ENCODE assay signal across 24 mouse cellular contexts in the genomic region with DNA sequence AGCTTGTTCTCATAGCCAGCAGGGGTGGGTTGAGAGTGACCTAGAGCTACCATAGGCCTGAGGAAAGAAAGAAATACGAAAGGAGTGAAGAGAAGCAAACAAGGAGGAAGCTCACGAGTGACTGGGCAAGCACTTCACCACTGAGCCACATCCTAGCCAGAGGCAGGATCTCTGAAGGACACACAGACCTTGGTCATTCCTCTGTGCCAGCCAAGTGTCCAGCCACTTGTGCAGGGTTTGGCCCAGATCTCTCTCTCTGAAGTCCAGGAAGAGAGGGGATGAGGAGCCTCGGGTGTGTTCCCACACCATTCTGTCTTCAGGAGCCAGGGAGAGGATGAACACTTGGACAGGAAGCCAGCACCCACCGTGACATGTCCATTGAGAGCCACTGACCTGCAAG.
DNase-seq lines count a peak whose midpoint lies in the region.
"Had no signal": no experiment of that assay in that cellular context is flagged by ENCODE, and none has a peak within 500 bp of the region (broad histone marks: within the 10 kb centered on the region; RNA-seq: fewer than 3 reads in every experiment).

No protein-coding gene starts in this region.

- no peak overlapping the region for H3K4me3 ChIP-seq in heart, embryonic 10.5 days
- no peak overlapping the region for H3K4me3 ChIP-seq in hindbrain, embryonic 10.5 days
- H3K4me3 ChIP-seq: embryonic facial prominence, embryonic 10.5 days; embryonic facial prominence, embryonic 13.5 days; erythroblast, embryonic 14.5 days; forebrain, embryonic 12.5 days; forebrain, embryonic 15.5 days; heart, adult 2 months; hindbrain, embryonic 13.5 days; intestine, embryonic 15.5 days had no signal

- DNase-seq in heart, adult 18-20 months, result peak; percentile 10 to 14
- DNase-seq in heart, embryonic 10.5 days (ENCODE audit: low spot score), result no peak
- DNase-seq in kidney, postnatal 14 days, result peak; percentile 3
- DNase-seq in kidney, postnatal 4 days, result no peak
- peak; percentile 60 for DNase-seq in adrenal gland, adult 8-10 months
- DNase-seq in adrenal gland, postnatal 25 days, result peak; percentile 15
- DNase-seq in urinary bladder, postnatal 10 days (ENCODE audit: low spot score), result no peak
- DNase-seq in hindbrain, embryonic 10.5 days (ENCODE audit: low spot score), result no peak
- DNase-seq: B cell, adult 2 months; cerebellum, adult 11-12 months; cerebellum, adult 8-10 months; cerebellum, postnatal 10 days; cerebellum, postnatal 36 days; embryo, embryonic 11 days; gastrocnemius, postnatal 25 days had no signal

- no peaks in the 10 kb centered on the region for H3K9me3 ChIP-seq in heart, embryonic 10.5 days
- H3K9me3 ChIP-seq in hindbrain, embryonic 10.5 days, result no peaks in the 10 kb centered on the region
- H3K9me3 ChIP-seq: embryonic facial prominence, embryonic 10.5 days; embryonic facial prominence, embryonic 13.5 days; forebrain, embryonic 12.5 days; forebrain, embryonic 15.5 days; hindbrain, embryonic 13.5 days; intestine, embryonic 15.5 days had no signal

- H3K27me3 ChIP-seq in heart, embryonic 10.5 days (ENCODE audit: insufficient read depth, poor library complexity, severe bottlenecking), result peaks cover 23% of the 10 kb centered on the region
- peaks cover 20% of the 10 kb centered on the region for H3K27me3 ChIP-seq in hindbrain, embryonic 10.5 days (ENCODE audit: insufficient read depth, poor library complexity, severe bottlenecking)
- H3K27me3 ChIP-seq: embryonic facial prominence, embryonic 13.5 days; forebrain, embryonic 15.5 days; intestine, embryonic 15.5 days had no signal

- no peaks in the 10 kb centered on the region for H3K36me3 ChIP-seq in heart, embryonic 10.5 days
- no peaks in the 10 kb centered on the region for H3K36me3 ChIP-seq in hindbrain, embryonic 10.5 days
- H3K36me3 ChIP-seq: embryonic facial prominence, embryonic 10.5 days; embryonic facial prominence, embryonic 13.5 days; forebrain, embryonic 12.5 days; forebrain, embryonic 15.5 days; G1E; hindbrain, embryonic 13.5 days; intestine, embryonic 15.5 days had no signal

- no peak overlapping the region for H3K27ac ChIP-seq in heart, embryonic 10.5 days
- H3K27ac ChIP-seq in hindbrain, embryonic 10.5 days, result no peak overlapping the region
- H3K27ac ChIP-seq: embryonic facial prominence, embryonic 10.5 days; embryonic facial prominence, embryonic 13.5 days; forebrain, embryonic 12.5 days; forebrain, embryonic 15.5 days; heart, adult 2 months; hindbrain, embryonic 13.5 days; intestine, embryonic 15.5 days had no signal

- H3K4me1 ChIP-seq in heart, embryonic 10.5 days, result peaks cover 12% of the 10 kb centered on the region
- peaks cover 5% of the 10 kb centered on the region; the same call in 1 of the 2 replicates for H3K4me1 ChIP-seq in hindbrain, embryonic 10.5 days (replicated peaks)
- H3K4me1 ChIP-seq: embryonic facial prominence, embryonic 10.5 days; embryonic facial prominence, embryonic 13.5 days; forebrain, embryonic 12.5 days; forebrain, embryonic 15.5 days; intestine, embryonic 15.5 days had no signal

- WGBS in heart, embryonic 10.5 days, result 73% methylated on average over 4 of the region's 4 CpGs
- 81% methylated on average over 4 of the region's 4 CpGs for WGBS in hindbrain, embryonic 10.5 days

Comparison
In these comparisons a context has a peak if more than half of its experiments do, and no peak if none do; other contexts are left out.
1. DNase-seq: peak in heart, adult 18-20 months (2 of 2), kidney, postnatal 14 days (single experiment), adrenal gland, adult 8-10 months (single experiment) and adrenal gland, postnatal 25 days (single experiment); none in heart, embryonic 10.5 days (single experiment), kidney, postnatal 4 days (0 of 2), urinary bladder, postnatal 10 days (single experiment) and hindbrain, embryonic 10.5 days (single experiment).